Mouse (Mus musculus): ENCODE results near the gene Orc3. TPM values are rescaled to one million over a fixed set of nuclear protein-coding genes. Genes with fewer than 3 reads are reported as not detected.

The Orc3 gene
- 87.5 and 96.9 TPM in 2 replicates for total RNA-seq (2017)

DNA sequence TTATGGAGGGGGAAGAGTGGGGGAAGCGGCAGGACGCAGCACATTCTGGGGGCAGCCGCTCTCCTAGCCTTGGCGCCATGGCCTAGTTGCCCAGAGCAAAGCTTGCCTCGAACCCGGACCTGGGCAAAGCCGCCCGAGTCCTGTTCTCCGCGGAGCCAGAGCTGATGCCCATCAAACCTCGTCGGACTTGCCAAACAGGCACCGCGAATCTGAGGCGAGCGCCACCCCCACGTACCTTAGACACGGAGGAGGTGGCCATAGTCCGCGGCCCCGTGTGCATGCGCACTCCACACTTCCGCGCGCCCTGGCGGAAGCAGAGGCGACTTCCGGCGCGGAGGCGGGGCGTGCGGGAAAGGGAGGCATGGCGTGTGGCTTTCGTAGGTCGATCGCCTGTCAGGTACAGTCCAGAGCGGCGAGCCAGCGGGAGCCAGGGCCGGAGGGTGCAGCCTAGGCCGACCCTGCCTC lies at the start of gene Orc3, which contains the start of gene Rars2:
Gene Orc3, minus strand, starts transcription at position 315 of the 465 bp plus-strand sequence.
Gene Rars2, plus strand, starts transcription at position 328 of the 465 bp plus-strand sequence.
- peak; percentile 98 for ATAC-seq (replicated peaks; ENCODE audit: low read depth, poor library complexity, severe bottlenecking)

DNA sequence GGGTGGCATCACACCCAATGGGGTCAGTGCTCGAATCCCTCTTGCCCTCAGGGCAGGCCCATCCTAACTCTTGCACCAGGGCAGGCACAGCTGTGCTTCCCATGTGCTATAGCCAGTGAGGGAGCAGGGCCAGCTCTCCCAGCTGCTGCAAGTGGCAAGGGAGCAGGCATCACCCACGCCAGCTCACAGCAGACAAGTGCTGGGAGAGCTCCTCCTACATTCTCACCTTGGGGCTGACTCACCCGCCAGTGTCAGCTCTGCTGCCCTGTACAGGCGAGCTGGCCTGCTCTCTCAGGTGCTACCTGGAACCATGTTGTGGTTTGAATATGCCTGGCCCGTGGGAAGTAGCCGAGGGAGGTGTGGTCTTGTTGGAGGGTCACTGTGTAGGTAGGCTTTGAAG lies 47.2 kb upstream of the Orc3 start:
- ATAC-seq (replicated peaks; ENCODE audit: low read depth, poor library complexity, severe bottlenecking) = no peak

DNA sequence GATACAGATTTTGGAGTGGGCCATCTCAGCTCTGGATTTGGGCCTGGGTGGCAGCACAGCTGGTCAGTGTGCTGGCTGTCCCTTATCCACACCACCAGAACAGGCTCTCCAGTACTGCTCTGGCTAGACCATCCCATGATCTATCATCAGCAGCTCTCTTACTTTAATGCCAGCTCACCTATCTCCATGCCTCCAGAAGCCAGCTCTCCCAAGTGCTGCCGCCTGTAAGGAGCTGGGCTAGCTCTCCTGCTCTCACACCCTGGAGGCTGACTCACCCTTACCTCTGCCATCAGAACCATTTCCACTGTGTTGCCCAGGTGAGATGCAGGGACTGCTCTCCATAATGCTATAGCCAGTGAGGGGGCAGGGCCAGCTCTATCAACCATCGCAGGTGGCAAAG lies 46.8 kb upstream of the Orc3 start:
- ATAC-seq (replicated peaks; ENCODE audit: low read depth, poor library complexity, severe bottlenecking) = no peak

DNA sequence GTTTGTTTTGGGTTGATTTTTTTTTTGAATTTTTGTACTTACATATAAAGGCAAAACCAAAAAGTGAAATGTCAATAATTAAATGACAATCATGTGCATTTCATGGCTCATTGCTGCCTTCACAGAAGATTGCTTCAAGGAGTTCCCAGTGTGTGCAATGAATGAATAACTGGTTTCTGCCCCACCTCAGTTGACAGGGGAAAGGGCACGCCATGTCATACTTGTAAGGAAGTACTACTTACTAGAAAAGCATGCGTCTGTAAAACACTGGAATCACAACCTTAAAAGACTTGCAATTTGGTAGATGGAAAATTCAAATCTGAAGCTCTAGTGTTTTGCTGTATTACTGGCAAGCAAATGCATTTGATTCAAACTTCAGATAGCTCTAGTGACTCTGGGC lies 44.3 kb upstream of the Orc3 start:
- ATAC-seq (replicated peaks; ENCODE audit: low read depth, poor library complexity, severe bottlenecking) = no peak

DNA sequence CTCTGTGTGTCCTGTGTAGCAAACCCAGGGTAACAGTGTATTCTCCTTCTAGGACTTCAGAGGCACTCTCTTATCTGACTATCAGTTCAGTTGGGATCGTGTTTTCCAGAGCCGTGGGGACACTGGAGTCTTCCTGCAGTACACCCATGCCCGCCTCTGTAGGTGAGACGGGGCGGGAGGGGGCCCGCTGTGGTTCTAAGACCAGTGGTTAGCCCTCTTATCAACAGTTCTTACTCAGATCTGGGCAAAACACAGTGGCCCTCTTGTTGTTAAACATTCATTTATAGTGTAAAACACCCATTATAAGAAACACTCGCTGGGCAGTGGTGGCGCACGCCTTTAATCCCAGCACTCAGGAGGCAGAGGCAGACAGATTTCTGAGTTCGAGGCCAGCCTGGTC lies 41.4 kb upstream of the Orc3 start:
- no peak for ATAC-seq (replicated peaks; ENCODE audit: low read depth, poor library complexity, severe bottlenecking)

DNA sequence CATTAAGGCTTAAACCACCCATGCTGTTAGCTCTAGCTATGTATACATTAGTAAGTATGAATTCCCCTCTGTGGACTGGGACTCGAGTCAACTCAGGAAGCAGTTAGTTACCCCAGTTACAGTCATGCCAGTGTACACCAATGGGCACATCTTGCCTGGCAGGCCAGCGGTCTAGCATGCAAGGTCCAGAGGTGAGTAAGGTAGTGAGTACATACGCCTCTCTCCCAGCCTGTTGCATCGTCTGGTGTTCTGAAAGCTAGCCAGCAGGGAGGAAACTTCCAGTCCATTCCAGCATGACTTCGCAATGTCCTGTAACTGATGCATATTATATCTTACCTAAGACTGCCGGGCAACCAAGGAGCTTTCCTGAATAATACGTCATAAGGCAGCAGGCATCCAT lies 38.4 kb upstream of the Orc3 start:
- ATAC-seq (replicated peaks; ENCODE audit: low read depth, poor library complexity, severe bottlenecking) = no peak

DNA sequence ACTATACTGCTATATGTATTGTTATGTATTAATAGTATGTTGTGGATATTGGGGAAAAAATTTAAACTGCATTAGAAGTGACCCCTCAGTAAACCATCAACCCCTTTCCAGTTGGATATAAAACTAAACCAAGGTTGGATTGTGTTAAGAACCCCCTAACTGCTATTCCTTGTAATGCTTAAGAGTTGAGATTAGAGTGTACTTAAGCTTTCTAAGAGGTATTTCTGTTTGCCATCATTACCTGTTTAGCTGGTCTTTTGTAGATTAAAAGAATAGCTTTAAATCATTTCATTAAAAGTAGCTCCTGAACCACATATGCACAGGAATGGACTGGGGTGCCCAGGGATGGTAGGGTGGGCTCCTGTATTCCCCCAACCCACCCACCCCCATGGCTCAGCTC lies 30.0 kb upstream of the Orc3 start:
- ATAC-seq (replicated peaks; ENCODE audit: low read depth, poor library complexity, severe bottlenecking) = no peak

DNA sequence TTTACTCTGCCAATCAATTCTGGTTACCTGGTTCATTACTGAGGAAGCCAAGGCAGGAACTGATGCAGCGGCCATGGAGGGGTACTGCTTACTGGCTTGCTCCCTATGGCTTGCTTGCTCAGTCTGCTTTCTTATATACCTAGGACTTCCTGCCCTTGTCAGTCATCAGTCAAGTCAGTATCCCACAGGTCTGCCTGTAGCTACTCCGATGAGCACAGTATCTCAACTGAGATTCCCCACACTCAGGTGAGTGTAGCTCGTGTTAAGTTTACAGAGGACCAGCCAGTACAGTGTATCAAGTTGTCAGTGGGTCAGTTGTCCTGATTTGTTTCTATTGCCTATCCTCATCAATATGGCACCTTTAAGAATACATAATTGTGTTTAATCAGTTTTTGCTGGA lies 26.0 kb upstream of the Orc3 start:
- no peak for ATAC-seq (replicated peaks; ENCODE audit: low read depth, poor library complexity, severe bottlenecking)

DNA sequence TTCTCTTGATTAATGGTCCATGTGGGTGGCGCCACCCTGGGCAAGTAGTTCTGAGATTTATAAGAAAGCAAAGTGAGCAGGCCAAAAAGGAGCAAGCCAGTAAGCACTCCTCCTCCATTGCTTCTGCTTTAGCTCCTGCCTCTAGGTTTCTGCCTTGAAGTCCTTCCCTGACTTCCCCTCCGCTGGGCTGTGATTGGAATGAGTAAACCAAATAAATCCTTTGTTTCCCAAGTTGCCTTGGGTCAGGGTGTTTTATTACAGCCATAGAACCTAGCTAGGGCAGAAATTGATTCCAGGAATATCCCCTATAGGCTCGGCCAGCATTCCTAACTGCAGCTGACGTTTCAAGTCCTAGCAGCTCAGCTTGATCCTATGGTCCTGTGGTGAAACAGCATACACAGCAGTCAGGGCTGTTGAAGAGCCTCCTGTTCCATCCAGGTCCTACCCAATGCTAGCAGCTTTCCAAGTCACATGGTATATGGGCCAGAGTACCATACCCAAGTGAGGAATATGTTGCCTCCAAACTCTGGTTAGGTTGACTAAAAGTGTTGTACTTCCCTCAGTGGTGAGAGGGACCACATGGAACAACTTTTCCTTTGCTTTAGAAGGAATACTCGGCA lies 25.1 kb upstream of the Orc3 start:
- ATAC-seq (replicated peaks; ENCODE audit: low read depth, poor library complexity, severe bottlenecking) = no peak

DNA sequence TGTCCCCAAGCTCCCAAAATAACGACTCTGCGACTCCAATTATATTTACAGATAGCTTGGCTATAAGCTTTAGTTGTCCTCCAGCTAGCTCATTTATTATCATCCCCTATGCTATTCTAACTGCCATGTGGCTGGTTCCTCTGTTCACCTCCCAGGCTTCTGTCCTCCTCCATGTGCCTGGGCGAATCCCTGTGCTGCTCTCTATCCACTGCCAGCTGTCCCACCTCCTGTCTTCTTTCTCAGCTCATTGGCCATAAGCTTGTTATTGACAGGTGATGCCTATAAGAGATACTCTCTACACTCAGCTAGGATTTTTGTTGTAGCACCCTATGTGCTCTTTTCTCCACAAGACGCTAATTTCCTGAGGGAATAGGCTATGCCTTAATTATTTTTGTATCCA lies 23.1 kb upstream of the Orc3 start:
- ATAC-seq (replicated peaks; ENCODE audit: low read depth, poor library complexity, severe bottlenecking) = no peak

DNA sequence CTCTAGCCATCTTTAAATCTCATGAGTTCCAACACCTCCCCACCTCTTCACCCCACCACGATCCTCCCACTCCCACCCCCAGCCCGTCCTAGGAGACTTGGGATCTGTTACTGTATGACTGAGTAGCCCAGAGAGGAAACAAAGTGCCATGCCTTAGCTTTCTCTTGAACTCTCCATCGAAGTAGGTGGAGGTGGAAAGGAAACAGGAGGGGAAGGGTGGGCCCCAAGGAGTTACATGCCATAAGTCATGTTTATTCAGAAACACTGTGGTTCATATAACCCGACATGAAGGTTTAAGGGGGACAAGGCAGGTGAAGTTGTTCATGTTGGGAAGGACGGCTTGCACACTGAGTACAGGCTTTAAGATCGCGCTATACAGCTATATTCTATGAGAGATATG lies 22.6 kb upstream of the Orc3 start:
- ATAC-seq (replicated peaks; ENCODE audit: low read depth, poor library complexity, severe bottlenecking) = no peak

DNA sequence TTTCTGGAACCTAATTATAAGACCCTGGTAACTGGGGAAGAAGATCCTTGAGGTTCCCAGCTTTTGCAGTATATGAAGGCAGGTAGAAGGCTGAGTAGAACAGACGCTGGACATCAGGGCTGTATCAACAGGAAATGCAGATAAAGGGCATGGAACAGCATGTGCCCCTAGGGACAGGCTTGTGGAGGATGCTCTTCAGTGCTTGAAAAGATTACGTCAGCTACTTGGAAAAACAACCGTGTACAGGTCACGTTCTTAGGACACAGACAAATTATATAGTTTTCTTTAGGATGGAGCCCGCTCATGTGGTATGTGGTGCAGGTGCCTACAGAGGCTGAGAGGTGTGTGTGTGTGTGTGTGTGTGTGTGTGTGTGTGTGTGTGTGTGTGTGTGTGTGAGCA lies 21.3 kb upstream of the Orc3 start:
- ATAC-seq (replicated peaks; ENCODE audit: low read depth, poor library complexity, severe bottlenecking) = no peak

DNA sequence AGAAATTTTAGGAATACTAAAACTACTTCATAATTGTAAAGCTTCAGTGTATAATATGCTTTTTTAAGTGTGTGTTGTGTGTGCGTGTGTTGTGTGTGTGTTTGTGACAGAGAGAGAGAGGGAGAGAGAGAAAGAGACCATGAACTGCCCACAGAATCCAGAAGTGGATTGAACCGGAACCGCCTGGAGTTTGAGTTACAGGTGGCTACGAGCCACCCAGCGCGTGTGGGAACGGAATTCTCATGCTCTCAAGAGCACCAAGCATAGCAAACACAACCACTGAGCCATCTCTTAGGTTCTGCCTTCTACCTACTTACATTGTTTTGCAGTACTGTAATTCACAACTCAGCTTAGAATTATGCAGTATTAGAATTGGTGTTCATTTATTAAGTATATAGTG lies 19.4 kb upstream of the Orc3 start:
- ATAC-seq (replicated peaks; ENCODE audit: low read depth, poor library complexity, severe bottlenecking) = no peak

DNA sequence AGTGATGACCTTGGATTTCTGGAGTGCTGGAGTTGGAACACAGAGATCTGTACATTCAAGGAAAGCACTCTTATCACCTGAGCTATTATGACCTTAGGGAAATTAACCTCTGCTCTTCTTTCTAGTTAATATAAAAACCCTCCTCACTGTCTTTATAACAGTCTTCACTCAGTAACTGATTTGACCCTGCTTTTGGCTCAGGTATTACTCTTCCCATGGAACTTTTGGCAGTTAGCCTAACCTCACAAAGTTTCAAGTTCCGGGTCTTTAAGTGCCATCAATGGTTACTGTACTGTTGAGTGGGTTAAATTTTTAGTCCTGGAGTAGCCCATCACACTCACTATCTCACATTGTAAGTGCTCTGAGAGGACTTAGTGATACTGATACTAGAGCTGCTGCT lies 15.2 kb upstream of the Orc3 start:
- ATAC-seq (replicated peaks; ENCODE audit: low read depth, poor library complexity, severe bottlenecking) = no peak

DNA sequence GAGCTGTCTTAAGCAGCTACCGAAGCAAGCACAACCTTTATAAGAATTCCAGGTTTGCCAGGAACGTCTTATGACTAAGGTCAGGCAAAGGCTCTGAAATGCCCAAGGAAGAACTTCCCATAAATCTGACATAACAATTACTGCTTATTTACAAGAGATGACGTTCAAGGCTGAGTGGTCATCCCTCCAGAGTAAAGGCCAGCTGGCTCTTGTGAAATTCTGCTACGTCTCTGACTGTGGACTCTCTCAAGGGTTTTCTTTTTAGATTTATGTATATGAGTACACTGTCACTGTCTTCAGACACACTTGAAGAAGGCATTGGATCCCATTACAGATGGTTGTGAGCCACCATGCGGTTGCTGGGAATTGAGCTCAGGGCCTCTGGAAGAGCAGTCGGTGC lies 11.7 kb upstream of the Orc3 start:
- ATAC-seq (replicated peaks; ENCODE audit: low read depth, poor library complexity, severe bottlenecking) = no peak

DNA sequence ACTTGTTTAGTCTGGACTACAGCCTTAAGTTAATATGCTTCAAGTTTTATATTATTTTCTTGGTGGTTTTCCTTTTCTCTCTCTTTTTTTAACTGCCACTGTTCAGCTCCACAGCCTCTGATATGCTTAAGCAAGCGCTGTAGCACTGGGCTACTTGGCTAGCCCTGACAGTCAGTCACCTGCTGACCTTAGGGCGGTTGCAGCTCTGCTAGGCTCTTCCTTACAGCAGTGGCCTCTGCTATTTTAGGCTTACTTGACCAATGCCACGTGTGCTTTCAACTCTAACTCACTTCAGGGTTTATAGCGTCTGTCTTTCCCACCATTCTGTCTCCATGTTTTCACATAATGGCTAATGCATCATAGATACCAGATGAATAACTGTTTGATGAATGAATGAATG lies 10.8 kb upstream of the Orc3 start:
- ATAC-seq (replicated peaks; ENCODE audit: low read depth, poor library complexity, severe bottlenecking) = no peak

DNA sequence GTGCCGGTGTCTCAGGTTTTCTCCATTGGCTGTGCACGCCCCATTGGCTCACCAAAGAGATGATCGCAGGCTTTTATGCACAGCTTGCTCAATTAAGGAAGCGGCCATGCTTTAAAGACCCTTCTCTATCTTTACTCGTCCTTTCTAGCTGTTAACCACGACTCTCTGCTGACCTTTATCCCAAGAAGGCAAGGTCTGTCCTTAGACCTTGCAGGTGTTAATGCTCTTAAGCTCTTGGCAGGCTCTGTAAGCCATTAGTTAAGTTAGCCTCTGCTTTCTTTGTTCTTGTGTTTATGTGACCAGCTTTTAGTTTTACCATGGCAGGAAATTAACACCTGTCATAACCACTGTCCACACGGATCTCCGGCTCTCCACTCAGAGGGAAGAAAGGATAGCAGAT lies 1.4 kb upstream of the Orc3 start:
- no peak for ATAC-seq (replicated peaks; ENCODE audit: low read depth, poor library complexity, severe bottlenecking)

DNA sequence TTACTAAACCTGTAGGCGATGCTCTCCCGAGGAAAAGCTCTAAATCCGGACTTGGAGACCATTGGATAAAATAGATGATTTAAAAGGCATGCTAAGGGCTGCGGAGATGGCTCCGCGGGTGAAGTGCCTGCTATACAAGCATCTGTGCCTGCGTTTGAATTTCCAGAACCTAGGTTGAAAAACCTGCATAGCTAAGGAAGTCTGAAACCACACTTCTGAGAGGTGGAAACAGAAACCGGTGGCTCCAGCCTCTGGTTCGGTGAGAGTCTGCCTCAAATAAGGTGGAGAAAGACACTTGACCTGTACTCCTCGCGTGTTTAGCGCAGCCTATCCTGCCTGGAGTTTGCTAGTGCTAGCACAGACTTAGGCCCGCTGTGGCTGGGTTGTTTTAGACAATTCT lies 559 bp upstream of the Orc3 start:
- peak; percentile 13; the same call in 1 of the 2 replicates for ATAC-seq (replicated peaks; ENCODE audit: low read depth, poor library complexity, severe bottlenecking)

DNA sequence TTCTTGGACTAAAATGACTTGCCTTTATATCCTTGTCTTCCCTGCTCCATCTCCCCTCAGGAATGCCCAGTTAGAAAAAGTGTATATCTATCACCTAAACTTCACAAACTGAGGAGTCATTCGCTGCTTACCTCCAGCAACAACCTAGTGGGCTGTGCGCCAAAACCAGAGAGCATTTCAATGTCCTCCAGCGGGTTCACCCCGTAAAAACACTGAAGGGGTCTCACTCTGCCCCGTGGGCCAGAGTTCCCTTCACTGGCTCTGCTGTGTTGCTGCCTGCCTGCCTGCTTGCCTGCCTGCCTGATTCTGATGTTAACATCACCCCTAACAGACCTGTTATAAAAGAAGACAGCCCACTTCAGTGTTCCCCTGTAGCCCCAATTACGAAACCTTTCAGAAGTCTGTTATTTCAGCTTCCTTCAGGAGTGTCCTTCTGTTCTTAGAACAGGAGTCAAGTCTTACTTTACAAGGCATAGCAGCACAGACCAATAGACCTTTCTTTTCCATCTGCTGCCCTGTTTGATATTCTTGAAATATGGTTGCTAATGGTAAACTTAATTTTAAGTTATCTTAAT lies 1.1 kb downstream of the Orc3 start:
- ATAC-seq (replicated peaks; ENCODE audit: low read depth, poor library complexity, severe bottlenecking) = no peak

DNA sequence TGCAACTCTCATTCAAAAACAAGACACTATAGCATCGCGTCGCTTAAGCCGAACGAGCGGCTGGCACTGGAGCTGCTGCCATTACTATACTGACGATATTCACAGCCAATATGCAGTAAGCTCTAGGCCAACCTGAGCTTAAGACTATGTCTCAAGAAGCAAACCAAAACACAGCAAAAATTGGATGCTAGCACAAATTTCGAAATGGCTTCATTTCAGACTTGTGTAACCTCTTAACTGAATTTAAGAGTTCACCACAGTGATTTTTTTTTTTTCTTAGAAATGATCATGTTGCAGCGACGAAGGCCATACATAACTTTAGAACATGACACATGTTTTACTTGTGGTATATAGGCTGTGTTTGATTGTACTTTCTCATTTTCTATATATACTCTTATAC lies 8.1 kb downstream of the Orc3 start:
- ATAC-seq (replicated peaks; ENCODE audit: low read depth, poor library complexity, severe bottlenecking) = no peak

DNA sequence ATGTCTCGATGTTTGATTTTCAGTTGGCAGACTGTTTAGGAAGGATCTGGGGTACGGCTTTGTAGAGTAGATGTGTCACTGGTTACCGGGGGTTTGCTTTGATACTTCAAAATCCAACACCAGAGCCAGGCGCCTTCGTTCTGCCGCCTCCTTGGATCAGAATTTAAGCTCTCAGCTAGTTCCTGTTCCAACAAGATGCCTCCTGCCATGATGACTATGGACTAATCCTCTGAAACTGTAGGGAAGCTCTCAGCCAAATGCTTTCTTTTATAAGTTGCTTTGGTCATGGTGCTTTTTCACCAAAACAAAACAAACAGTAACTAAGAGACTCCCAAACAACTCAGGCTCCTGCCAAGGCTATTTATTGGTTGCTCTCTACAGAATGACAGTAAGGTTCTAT lies 11.6 kb downstream of the Orc3 start:
- no peak for ATAC-seq (replicated peaks; ENCODE audit: low read depth, poor library complexity, severe bottlenecking)

DNA sequence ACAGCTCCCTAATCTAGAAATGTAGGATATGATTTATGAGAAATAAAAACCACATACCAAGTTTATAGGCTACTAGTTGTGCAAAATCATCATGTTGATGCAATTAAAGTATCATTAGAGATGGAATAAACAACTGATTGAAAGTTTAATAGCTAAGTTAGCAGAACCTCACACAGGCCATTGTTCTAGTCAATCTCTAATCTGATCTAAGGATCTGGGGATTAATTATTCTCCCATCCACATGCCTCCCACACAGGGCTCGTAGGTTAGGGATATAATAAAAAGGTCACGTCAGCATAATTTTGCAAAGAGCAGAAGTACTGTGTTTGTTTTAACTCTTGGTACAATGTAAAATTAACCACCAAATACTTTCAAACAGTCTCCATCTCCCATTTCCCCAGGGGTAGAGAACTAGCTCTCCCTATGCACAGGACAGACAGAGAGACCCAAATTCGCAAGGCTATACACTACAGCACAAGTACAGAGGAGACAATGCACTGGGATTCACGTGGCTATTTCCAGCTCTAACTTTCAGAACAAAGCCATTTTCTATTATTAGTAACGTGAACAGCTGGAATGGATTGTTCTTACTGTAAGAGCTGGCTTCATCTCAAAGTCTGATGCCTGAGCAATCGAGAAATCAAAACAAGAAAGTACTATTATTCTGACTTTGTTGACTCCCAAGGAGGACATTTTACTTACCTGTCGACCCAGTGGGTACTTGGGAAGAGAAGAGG lies 29.7 kb downstream of the Orc3 start:
- no peak for ATAC-seq (replicated peaks; ENCODE audit: low read depth, poor library complexity, severe bottlenecking)
